In genomic region chr12:104419136-104419462, GRCm38 (mm10) we compare ENCODE assay signal across 10 mouse cellular contexts. TPM values are rescaled to one million over a fixed set of nuclear protein-coding genes. Genes with fewer than 3 reads are reported as not detected.
A peak's percentile ranks its signal among the peaks of the same experiment; 100 is the strongest.
DNase-seq lines count a peak whose midpoint lies in the region; ATAC-seq and TF ChIP-seq lines count a peak whose summit lies in the region.
"Had no signal": no experiment of that assay in that cellular context is flagged by ENCODE, and none has a peak within 500 bp of the region (broad histone marks: within the 10 kb centered on the region; RNA-seq: fewer than 3 reads in every experiment).

No protein-coding gene starts in this region.

- H3K9me3 ChIP-seq in ES-E14 (ENCODE audit: control insufficient read depth, insufficient read depth, low read depth, low read length) = no peaks in the 10 kb centered on the region
- H3K9me3 ChIP-seq in forebrain, embryonic 13.5 days (replicated peaks) = no peaks in the 10 kb centered on the region
- no peaks in the 10 kb centered on the region for H3K9me3 ChIP-seq in midbrain, embryonic 11.5 days (ENCODE audit: control insufficient read depth, low read length)

- H3K36me3 ChIP-seq in ES-E14 (ENCODE audit: control insufficient read depth, insufficient read depth, low read length, poor library complexity, severe bottlenecking) = no peaks in the 10 kb centered on the region
- H3K36me3 ChIP-seq in forebrain, embryonic 13.5 days (ENCODE audit: poor library complexity, severe bottlenecking) = no peaks in the 10 kb centered on the region
- no peaks in the 10 kb centered on the region for H3K36me3 ChIP-seq in midbrain, embryonic 11.5 days (ENCODE audit: control insufficient read depth, insufficient read depth, low read length)

- no peak overlapping the region for H3K4me3 ChIP-seq in gastrocnemius, adult 2 months
- no peak overlapping the region for H3K4me3 ChIP-seq in ES-E14 (ENCODE audit: insufficient read depth in 1 of 2, low read depth in 1 of 2, low read length in 2 of 2, poor library complexity in 1 of 2, severe bottlenecking in 1 of 2)
- H3K4me3 ChIP-seq in forebrain, embryonic 13.5 days = no peak overlapping the region
- H3K4me3 ChIP-seq in midbrain, embryonic 11.5 days (ENCODE audit: low read depth, low read length) = no peak overlapping the region
- H3K4me3 ChIP-seq: myocyte had no signal

- intact Hi-C loops in gastrocnemius, adult 2 months (cut with DNase I) = no loop called here
- intact Hi-C loops in gastrocnemius, postnatal 36 days (cut with DNase I) = loop anchor here (2.0 to 5.0 kb wide), 2 partner anchors 350 to 422 kb away; no protein-coding TSS in a partner anchor

- no peaks in the 10 kb centered on the region for H3K27me3 ChIP-seq in forebrain, embryonic 13.5 days
- H3K27me3 ChIP-seq in midbrain, embryonic 11.5 days (ENCODE audit: control insufficient read depth, insufficient read depth, low read length) = no peaks in the 10 kb centered on the region

- peak; percentile 44 for ATAC-seq in forebrain, embryonic 13.5 days
- peak; percentile 47 for ATAC-seq in midbrain, embryonic 11.5 days (ENCODE audit: low FRiP score)

- H3K4me2 ChIP-seq in forebrain, embryonic 13.5 days = no peak overlapping the region
- H3K4me2 ChIP-seq in midbrain, embryonic 11.5 days = no peak overlapping the region

- in situ Hi-C loops in ES-E14 (cut with MboI; ENCODE audit: low sequenced_read_pairs in 2 of 2, unreplicated experiment in 2 of 2) = loop anchor here (10.0 to 25.0 kb wide), 3 partner anchors 207 to 424 kb away; partner anchors contain the start of gene Serpina3f (in 1 of the 2)

- 5% methylated on average over 2 of the region's 2 CpGs for WGBS in forebrain, embryonic 13.5 days
- WGBS in midbrain, embryonic 11.5 days = 6% methylated on average over 2 of the region's 2 CpGs

- H3K27ac ChIP-seq in gastrocnemius, adult 2 months = no peak overlapping the region
- no peak overlapping the region for H3K27ac ChIP-seq in ES-E14 (ENCODE audit: insufficient read depth, low read depth, low read length, poor library complexity, severe bottlenecking)
- no peak overlapping the region for H3K27ac ChIP-seq in forebrain, embryonic 13.5 days
- H3K27ac ChIP-seq in midbrain, embryonic 11.5 days (ENCODE audit: low read depth, low read length) = no peak overlapping the region

- no peak overlapping the region for H3K9ac ChIP-seq in ES-E14 (ENCODE audit: insufficient read depth, low read depth, low read length, poor library complexity, severe bottlenecking)
- no peak overlapping the region for H3K9ac ChIP-seq in forebrain, embryonic 13.5 days
- H3K9ac ChIP-seq in midbrain, embryonic 11.5 days (ENCODE audit: low read length) = no peak overlapping the region

- DNase-seq in gastrocnemius, adult 2 months = no peak
- DNase-seq in gastrocnemius, postnatal 36 days = no peak
- DNase-seq in ES-E14 (ENCODE audit: low read depth, low spot score) = no peak
- no peak for DNase-seq in midbrain, embryonic 11.5 days (ENCODE audit: low spot score, missing footprints)
- DNase-seq in adrenal gland, adult 18-20 months (ENCODE audit: low spot score in 2 of 2) = no peak
- DNase-seq in ovary, postnatal 36 days (ENCODE audit: low spot score) = no peak
- DNase-seq in urinary bladder, postnatal 25 days (ENCODE audit: low spot score) = no peak

- peak; percentile 36 for TF ChIP-seq CTCF in gastrocnemius, adult 2 months (IDR thresholded peaks at IDR 0.05)

- H3K4me1 ChIP-seq in ES-E14 (ENCODE audit: control insufficient read depth in 2 of 2, insufficient read depth in 2 of 2, low read length in 2 of 2, poor library complexity in 1 of 2) = peaks cover 0 to 5% of the 10 kb centered on the region in 2 experiments; a peak in 2 of 4 replicates
- H3K4me1 ChIP-seq in forebrain, embryonic 13.5 days = peaks cover 3% of the 10 kb centered on the region; the same call in 1 of the 2 replicates
- no peaks in the 10 kb centered on the region; the same call in 1 of the 2 replicates for H3K4me1 ChIP-seq in midbrain, embryonic 11.5 days (ENCODE audit: control insufficient read depth, insufficient read depth, low read length)

TF ChIP-seq in ES-E14, 5 proteins besides CTCF, POLR2A, EP300 and RAD21:
- no peak for TF ChIP-seq ZNF384 (IDR thresholded peaks at IDR 0.05; ENCODE audit: low read depth, low read length)
- 0 out of 2 replicates have a peak, but pooled peaks have one; percentile 18 for TF ChIP-seq ZC3H11A (IDR thresholded peaks at IDR 0.05; ENCODE audit: borderline replicate concordance, low read depth, low read length)
- TF ChIP-seq MAFK (IDR thresholded peaks at IDR 0.05; ENCODE audit: insufficient read depth, low read depth, low read length) = no peak

RNA-seq across cellular contexts. Expression of gene Serpina3n, which starts 12.6 kb away (rescaled TPM):
- 1 to 10 TPM; 4.2 to 4.5 TPM for total RNA-seq in gastrocnemius, adult 2 months (2021)
- 1 to 10 TPM; 2.4 to 6.0 TPM for total RNA-seq in gastrocnemius, postnatal 36 days (2021)
- 0.16 and 0.58 TPM in 2 replicates for total RNA-seq in ES-E14 (2012; rRNA removed)
- not detected in 2 replicates for polyA plus RNA-seq in forebrain, embryonic 13.5 days (2015; fragmentation: Nextera tagmentation; extraction: Ambion mirVana)
- polyA plus RNA-seq in midbrain, embryonic 11.5 days (2014; fragmentation: Nextera tagmentation; extraction: Ambion mirVana) = not detected in 2 replicates
- 10 to 100 TPM in 1 of 2 experiments, 1 to 10 TPM in 1; 6.0 to 33.8 TPM for total RNA-seq in adrenal gland, adult 18-20 months (2021)

RNA-seq across cellular contexts. Expression of gene Gsc, which starts 54.0 kb away (rescaled TPM):
- under 1 TPM in 1 of 2 experiments, not detected in 1; 0.42 TPM for total RNA-seq in gastrocnemius, adult 2 months (2021)
- total RNA-seq in gastrocnemius, postnatal 36 days (2021) = not detected
- 0.48 and 0.54 TPM in 2 replicates for total RNA-seq in ES-E14 (2012; rRNA removed)
- 0.42 TPM in 1 of 2 replicates, not detected in the other for polyA plus RNA-seq in forebrain, embryonic 13.5 days (2015; fragmentation: Nextera tagmentation; extraction: Ambion mirVana)
- 0.17 and 0.59 TPM in 2 replicates for polyA plus RNA-seq in midbrain, embryonic 11.5 days (2014; fragmentation: Nextera tagmentation; extraction: Ambion mirVana)
- not detected for total RNA-seq in adrenal gland, adult 18-20 months (2021)
- polyA plus RNA-seq: heart, embryonic 14.5 days; myocyte had no signal
